Mouse (Mus musculus) embryonic facial prominence, embryonic 12.5 days (tissue): ENCODE results near the gene Rad9a. TPM values are rescaled to one million over a fixed set of nuclear protein-coding genes. Genes with fewer than 3 reads are reported as not detected.
A peak's percentile ranks its signal among the peaks of the same experiment; 100 is the strongest.

Experiments
- ATAC-seq: fragments of 200-750 bp; cut with Nextera tagmentation; 2 replicates; pipeline ENCODE4 v1.8.0; 2017; ENCODE audit not compliant: insufficient number of reproducible peaks, insufficient read depth, low FRiP score, low TSS enrichment
- H3K27ac ChIP-seq: fragments of 300-500 bp; sonication (generic); 2 replicates; pipeline ENCODE4 v1.5.1; 2016; ENCODE audit warnings: mild to moderate bottlenecking
- H3K27me3 ChIP-seq: fragments of 300-500 bp; sonication (generic); 2 replicates; pipeline ENCODE4 v1.6.1; 2016; ENCODE audit warnings: mild to moderate bottlenecking, moderate library complexity
- H3K36me3 ChIP-seq: fragments of 300-500 bp; sonication (generic); 2 replicates; pipeline ENCODE4 v1.6.1; 2016; ENCODE audit warnings: mild to moderate bottlenecking
- H3K4me1 ChIP-seq: fragments of 300-500 bp; sonication (generic); 2 replicates; pipeline ENCODE4 v1.6.1; 2016
- H3K4me2 ChIP-seq: fragments of 300-500 bp; sonication (generic); replicated peaks from 2 replicates; pipeline ENCODE4 v1.6.1; 2016; ENCODE audit warnings: mild to moderate bottlenecking, moderate library complexity
- H3K4me3 ChIP-seq: fragments of 300-500 bp; sonication (generic); 2 replicates; pipeline ENCODE4 v1.5.1; 2016; ENCODE audit warnings: mild to moderate bottlenecking
- H3K9ac ChIP-seq: fragments of 300-500 bp; sonication (generic); 2 replicates; pipeline ENCODE4 v1.6.1; 2016; ENCODE audit warnings: mild to moderate bottlenecking, moderate library complexity
- H3K9me3 ChIP-seq: fragments of 300-500 bp; sonication (generic); 2 replicates; pipeline ENCODE4 v1.6.1; 2016; ENCODE audit warnings: mild to moderate bottlenecking, moderate library complexity
- WGBS: fragments of 180-500 bp; shearing (Covaris S2); methylation state at CpG from one replicate; pipeline ENCODE4 v1.1.7; 2016; 5-methylcytosine and 5-hydroxymethylcytosine counted together
- polyA plus RNA-seq: library from polyadenylated mRNA; unstranded; fragments of >200 nt; fragmentation: Nextera tagmentation; extraction: Ambion mirVana; gene quantifications from 2 replicates; pipeline ENCODE4 v1.2.1, GENCODE M21; 2016

Gene Rad9a
- polyA plus RNA-seq, 1 experiment from 2014 or later = 45.2 TPM

DNA sequence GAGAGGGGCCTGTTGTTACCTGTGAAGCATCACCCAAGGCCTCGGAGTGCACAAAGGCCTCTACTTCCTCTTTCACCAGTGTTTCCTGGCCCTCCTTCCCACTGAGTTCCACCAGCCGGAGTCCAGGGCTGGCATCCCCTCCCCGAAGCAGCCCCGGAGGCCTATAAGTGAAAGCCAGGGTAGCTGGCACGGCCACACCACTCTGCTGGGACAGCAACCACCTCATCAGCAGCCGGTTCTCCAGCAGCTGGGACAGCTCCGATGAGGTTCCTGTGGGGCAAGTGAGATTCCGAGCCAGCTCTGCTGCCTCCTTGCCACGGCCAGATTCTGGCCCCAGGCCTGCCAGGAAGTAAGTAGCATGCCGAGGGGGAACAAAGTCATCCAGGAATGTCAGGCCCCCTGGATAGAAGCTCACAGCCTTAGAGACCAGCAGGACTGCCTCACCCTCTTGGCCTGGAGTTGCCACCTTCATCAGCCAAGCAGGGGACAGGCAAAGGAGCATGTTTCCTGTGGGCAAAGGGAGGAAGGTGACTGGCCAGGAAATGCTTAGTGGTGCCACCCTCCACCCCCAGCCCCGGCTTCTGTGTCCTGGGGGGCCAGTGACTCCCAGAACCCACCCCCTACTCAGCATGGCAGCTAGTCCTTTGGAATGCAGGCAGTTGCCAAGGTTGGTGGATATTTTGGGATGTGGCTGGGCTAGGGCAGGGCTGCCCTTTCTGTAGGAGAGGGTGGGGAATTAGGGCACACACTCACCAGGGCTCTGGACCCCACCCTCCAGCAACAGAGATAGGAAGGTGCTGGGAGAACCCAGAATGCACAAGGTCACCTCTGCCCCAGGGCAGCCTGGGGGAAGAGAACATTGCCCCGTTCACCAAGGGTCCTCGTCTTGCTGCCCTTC is 29.8 kb downstream of the Rad9a start:
- 58% methylated on average over 13 of the region's 13 CpGs for WGBS
- 0 out of 2 replicates have a peak overlapping the region, but pooled peaks have one; percentile 9 for H3K9ac ChIP-seq
- H3K36me3 ChIP-seq = no peaks in the 10 kb centered on the region
- H3K27ac ChIP-seq = 0 out of 2 replicates have a peak overlapping the region, but pooled peaks have one; percentile 4
- peaks cover 14% of the 10 kb centered on the region; the same call in 1 of the 2 replicates for H3K4me1 ChIP-seq
- no peak overlapping the region for H3K4me3 ChIP-seq
- H3K4me2 ChIP-seq = no peak overlapping the region
- no peak for ATAC-seq
- H3K9me3 ChIP-seq = no peaks in the 10 kb centered on the region
- no peaks in the 10 kb centered on the region for H3K27me3 ChIP-seq

DNA sequence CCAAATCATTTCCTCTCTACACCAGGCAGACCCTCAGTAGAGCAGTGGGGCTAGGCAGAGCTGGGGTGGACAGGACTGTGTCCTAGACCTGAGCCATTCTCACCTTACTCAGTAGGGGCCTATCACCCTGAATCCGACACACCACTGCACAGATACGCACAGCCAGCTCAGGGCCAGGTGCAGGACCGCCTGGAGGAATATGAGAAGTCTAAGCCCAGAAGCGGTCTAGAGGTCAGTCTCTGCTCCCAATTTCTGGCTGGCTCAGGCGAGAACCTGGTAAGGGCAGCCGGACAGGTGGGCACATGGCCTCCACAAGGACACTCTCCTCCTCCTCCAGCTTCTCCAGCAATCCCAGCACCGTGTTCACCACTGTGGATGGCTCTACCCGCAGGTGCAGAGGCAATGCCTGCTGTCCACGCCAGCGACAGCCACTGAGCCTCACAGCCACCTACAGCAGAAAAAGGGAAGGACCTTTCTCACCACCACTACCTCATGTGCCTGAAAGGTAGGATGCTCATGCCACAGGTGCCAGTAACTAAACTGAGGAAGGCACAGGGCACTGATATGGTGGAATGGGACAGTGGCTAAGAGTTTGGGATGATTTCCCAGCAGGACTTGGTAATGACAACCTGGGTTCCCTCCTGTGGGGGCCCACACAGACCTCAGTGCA is 30.6 kb downstream of the Rad9a start:
- no peak overlapping the region for H3K4me2 ChIP-seq
- ATAC-seq = no peak
- no peaks in the 10 kb centered on the region for H3K27me3 ChIP-seq
- peaks cover 14% of the 10 kb centered on the region; the same call in 1 of the 2 replicates for H3K4me1 ChIP-seq
- no peaks in the 10 kb centered on the region for H3K9me3 ChIP-seq
- H3K27ac ChIP-seq = 0 out of 2 replicates have a peak overlapping the region, but pooled peaks have one; percentile 4
- H3K36me3 ChIP-seq = no peaks in the 10 kb centered on the region
- WGBS = 86% methylated on average over 10 of the region's 10 CpGs
- H3K9ac ChIP-seq = no peak overlapping the region
- H3K4me3 ChIP-seq = no peak overlapping the region

DNA sequence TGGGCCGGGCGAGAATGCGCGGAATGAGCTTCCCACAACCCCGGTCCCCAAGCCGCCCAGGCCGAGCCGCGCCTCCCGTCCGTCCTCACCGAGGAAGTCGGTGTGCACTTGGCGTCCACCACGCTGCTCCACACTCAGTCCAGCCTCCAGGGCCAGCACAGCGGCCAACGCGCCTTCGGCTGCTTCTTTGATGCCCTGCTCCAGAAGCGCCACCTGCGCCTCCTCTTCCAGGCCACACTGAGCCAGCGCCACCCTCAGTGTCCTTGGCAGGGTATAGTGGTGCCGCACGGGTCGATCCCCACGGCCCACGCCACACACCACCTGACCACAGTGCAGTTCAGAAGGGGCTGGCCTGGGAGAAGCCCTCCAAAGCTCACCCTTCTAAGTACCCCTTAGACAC is 31.7 kb downstream of the Rad9a start:
- H3K4me2 ChIP-seq = peak overlapping the region; percentile 84
- H3K4me3 ChIP-seq = peak overlapping the region; percentile 41
- no peaks in the 10 kb centered on the region for H3K27me3 ChIP-seq
- peaks cover 9% of the 10 kb centered on the region; the same call in 1 of the 2 replicates for H3K4me1 ChIP-seq
- H3K9ac ChIP-seq = peak overlapping the region; percentile 73
- peak overlapping the region; percentile 78 for H3K27ac ChIP-seq
- no peaks in the 10 kb centered on the region for H3K9me3 ChIP-seq
- H3K36me3 ChIP-seq = no peaks in the 10 kb centered on the region
- peak; percentile 53 for ATAC-seq
- 9% methylated on average over 27 of the region's 27 CpGs for WGBS

DNA sequence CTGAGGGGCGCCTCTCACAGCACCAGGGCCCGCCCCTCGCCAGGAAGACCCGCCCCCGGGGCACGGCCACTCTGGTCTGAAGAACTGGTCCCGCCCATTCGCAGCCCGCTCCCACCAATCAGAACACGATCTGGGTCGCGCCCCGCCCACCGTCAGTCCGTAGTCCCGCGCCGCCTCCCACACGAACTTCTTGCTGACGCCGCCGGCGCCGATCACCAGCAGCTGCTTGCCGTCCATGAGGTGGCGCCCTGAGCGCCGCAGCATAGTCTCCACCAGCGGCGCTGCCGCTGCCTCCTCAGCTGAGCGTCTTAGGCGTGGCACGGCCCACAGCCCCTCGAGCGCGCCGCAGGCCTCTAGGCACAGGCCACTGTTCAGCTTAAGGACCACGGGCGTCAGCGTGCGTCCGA is 32.1 kb downstream of the Rad9a start:
- H3K27ac ChIP-seq = peak overlapping the region; percentile 78
- peak overlapping the region; percentile 84 for H3K4me2 ChIP-seq
- WGBS = under 1% methylated on average over 42 of the region's 43 CpGs

DNA sequence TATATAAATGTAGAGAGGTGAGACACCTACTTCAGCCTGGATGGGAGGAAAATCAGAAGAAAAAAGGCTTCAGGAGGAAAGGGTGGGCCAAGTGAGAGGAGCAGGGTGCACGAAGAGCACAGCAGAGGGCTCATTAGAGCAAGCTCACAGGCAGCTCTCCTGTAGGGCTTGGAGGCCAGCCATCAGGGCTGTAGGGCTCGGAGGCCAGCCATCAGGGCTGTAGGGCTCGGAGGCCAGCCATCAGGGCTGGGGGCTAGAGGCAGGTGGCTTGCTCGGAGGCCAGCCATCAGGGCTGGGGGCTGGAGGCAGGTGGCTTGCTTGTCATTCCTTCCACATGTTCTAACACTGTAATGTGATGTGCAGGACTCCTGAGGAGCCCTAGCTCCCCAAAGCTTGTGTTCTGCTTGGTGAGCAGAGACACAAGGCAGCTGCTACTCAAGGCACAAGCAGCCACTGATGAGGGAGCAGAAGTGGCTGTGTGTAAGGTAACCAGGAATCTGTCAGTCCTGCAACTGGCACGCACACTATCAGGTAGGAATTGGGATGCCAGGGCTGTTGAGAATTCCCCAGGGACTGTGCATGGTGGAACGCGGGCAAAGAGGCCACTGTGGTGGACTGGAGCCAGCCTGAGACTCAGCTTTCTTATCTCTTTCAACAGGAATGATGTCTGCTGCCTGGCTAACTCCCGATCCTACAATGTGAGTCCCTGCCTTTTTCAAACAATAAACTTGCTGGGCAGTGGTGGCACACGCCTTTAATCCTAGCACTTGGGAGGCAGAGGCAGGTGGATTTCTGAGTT is 34.6 kb downstream of the Rad9a start:
- Histone ChIP-seq H3K36me3 (peaks cover 2% of the 10 kb centered on the region; the same call in 1 of the 2 replicates), H3K4me2 (no peak overlapping the region), H3K4me3 (no peak overlapping the region), H3K27ac (no peak overlapping the region), H3K27me3 (no peaks in the 10 kb centered on the region), H3K4me1 (peaks cover 17% of the 10 kb centered on the region), H3K9me3 (no peaks in the 10 kb centered on the region), H3K9ac (no peak overlapping the region)
- 81% methylated on average over 9 of the region's 9 CpGs for WGBS
- ATAC-seq = no peak

More for the DNA sequence above, 32.1 kb downstream of the Rad9a start:
- peak overlapping the region; percentile 41 for H3K4me3 ChIP-seq
- ATAC-seq = peak; percentile 91
- H3K4me1 ChIP-seq = peaks cover 9% of the 10 kb centered on the region; the same call in 1 of the 2 replicates
- H3K36me3 ChIP-seq = no peaks in the 10 kb centered on the region
- H3K9me3 ChIP-seq = no peaks in the 10 kb centered on the region
- H3K27me3 ChIP-seq = no peaks in the 10 kb centered on the region
- peak overlapping the region; percentile 73 for H3K9ac ChIP-seq

DNA sequence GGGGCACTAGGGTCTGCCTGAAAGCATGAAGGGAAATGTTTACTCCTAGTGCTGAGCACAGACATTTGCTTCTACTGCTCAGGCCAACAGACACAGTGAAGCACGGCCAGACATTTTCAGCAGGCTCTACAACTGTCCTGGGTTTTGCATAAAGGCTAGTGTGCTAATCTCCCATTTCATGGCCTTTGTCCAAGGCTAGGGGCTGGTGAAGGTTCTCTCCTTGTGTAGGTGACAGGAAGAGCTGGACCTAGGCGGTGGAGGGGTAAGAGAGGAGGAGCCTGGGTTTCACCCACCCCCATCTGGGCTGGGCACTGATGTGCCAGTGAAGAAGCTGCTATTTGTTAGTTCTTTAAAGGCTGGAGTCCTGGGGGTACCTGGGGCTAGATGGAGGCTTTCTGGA is 36.7 kb downstream of the Rad9a start:
- Histone ChIP-seq H3K9me3 (no peaks in the 10 kb centered on the region), H3K27me3 (no peaks in the 10 kb centered on the region), H3K9ac (no peak overlapping the region), H3K4me3 (no peak overlapping the region), H3K36me3 (peaks cover 14% of the 10 kb centered on the region), H3K4me2 (no peak overlapping the region), H3K27ac (no peak overlapping the region), H3K4me1 (peaks cover 9% of the 10 kb centered on the region)
- 70% methylated on average over 2 of the region's 2 CpGs for WGBS
- ATAC-seq = no peak

DNA sequence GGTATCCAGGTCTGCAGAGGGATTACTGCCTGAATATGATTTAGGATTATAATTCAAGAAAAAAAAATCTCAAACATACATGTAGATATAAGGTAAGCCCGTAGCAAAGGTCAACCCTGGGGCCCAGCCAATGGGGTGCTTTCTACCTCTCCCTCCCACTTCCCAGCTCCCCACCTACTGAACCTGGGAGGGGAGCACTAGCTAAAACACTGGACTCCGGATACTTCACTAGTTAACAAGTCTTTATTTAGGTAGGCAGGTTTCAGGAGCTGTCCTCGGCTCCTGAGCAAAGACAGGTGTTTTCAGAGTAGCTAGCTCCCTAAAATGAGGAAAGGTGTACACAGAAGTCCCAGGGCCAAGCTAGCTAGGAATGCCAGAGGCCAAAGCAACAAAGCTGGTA is 37.4 kb downstream of the Rad9a start:
- Histone ChIP-seq H3K9me3 (no peaks in the 10 kb centered on the region), H3K9ac (no peak overlapping the region), H3K27me3 (no peaks in the 10 kb centered on the region), H3K4me2 (no peak overlapping the region), H3K4me3 (no peak overlapping the region), H3K36me3 (peaks cover 20% of the 10 kb centered on the region), H3K4me1 (peaks cover 8% of the 10 kb centered on the region), H3K27ac (no peak overlapping the region)
- 79% methylated on average over 3 of the region's 3 CpGs for WGBS
- no peak for ATAC-seq

DNA sequence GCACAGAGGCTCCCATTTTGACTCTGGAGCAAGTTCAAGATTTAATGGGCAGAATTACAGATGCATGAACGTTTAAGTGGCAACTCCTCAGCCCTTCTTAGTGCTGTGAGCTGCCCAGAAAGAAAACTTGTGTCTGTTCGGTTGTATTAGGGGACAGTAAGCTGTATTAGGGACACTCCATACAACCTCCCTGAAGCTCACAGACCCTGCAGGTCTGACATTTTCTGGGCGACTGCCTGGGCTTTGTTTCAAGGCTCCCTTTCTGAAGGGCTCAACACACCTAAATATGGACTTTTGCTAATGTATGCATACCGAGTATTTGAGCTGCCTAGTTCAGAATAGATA is 37.9 kb downstream of the Rad9a start:
- Histone ChIP-seq H3K36me3 (peaks cover 26% of the 10 kb centered on the region), H3K4me1 (peaks cover 8% of the 10 kb centered on the region), H3K27ac (peak overlapping the region; percentile 80), H3K4me2 (peak overlapping the region; percentile 85), H3K27me3 (no peaks in the 10 kb centered on the region), H3K4me3 (peak overlapping the region; percentile 71), H3K9me3 (no peaks in the 10 kb centered on the region), H3K9ac (peak overlapping the region; percentile 76)
- ATAC-seq = no peak
- WGBS = 42% methylated on average over 4 of the region's 4 CpGs

DNA sequence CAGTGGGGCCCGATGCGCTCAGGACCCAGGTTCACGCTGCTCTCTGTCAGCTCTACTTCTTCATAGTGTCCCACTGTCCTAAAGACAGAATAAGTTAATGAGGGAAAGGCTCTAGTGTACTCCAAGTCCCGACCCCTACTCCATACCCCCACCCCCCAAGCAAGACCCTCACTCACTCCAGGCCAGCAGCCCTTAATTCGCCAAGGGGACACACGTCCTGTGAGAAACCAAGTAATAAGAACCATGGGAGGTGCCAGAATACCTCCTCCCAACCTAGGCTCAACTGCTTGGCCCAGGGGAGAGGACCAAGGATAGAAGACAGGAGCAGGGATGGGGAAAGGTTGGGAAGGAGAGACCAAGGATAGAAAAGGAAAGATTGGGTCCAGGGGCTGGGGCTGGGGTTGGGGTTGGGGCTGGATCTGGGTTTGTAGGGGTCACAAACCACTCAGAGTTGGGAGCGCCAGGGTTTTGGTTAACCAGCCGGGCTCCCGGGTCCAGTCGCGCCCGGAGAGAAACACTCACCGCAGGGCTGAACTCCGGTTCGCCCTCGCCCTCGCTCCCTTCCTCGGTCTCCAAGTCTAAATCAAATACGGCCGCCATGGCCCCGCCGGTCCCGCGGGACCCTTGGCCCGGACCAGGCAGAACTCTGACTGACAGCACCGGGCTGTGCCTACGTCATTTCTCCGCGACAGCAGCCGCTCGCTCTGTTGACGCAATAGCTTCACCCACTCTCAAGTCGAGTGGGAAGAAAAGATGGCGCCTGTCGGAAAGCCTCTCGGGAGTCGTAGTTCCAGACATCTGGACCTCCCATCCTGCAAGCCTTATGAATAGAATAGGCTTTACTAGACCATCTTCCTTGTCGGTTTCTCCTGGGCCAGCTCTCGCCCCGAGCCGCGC is 38.6 kb downstream of the Rad9a start, which contains the start of gene Rps6kb2:
TSS of gene Rps6kb2 (minus strand) at position 709 of the 897 bp plus-strand sequence.
- Histone ChIP-seq H3K4me2 (peak within 1 kb of the TSS; percentile 85), H3K4me3 (peak within 1 kb of the TSS; percentile 71), H3K36me3 (peaks cover 32% of the 10 kb centered on the region), H3K9ac (peak within 1 kb of the TSS; percentile 76), H3K27ac (peak within 1 kb of the TSS; percentile 80), H3K27me3 (no peaks in the 10 kb centered on the region), H3K9me3 (no peaks in the 10 kb centered on the region), H3K4me1 (peaks cover 8% of the 10 kb centered on the region)
- WGBS = 7% methylated on average over 42 of the region's 42 CpGs
- peak; percentile 64 for ATAC-seq

DNA sequence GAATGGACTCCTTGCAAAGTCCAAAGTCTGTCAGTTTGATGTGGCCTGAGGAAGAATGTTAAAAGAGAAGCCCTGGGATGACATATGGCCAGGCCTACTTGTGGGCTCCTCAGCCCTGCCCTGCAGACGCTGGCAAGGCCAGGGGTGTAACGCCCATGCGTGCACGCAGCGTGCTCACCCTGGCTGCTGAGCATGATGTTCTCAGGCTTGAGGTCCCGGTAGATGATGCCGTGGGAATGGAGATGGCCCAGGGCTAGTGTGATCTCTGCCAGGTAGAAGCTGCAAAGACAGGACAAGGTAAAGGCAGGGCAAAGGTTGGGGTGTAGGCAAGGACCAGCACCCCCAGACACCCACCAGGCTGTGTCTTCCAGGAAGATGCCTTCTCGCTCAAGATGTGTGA is 42.4 kb downstream of the Rad9a start:
- Histone ChIP-seq H3K27ac (no peak overlapping the region), H3K4me1 (peaks cover 8% of the 10 kb centered on the region), H3K27me3 (no peaks in the 10 kb centered on the region), H3K9me3 (no peaks in the 10 kb centered on the region), H3K36me3 (peaks cover 56% of the 10 kb centered on the region), H3K9ac (no peak overlapping the region), H3K4me2 (no peak overlapping the region), H3K4me3 (no peak overlapping the region)
- no peak for ATAC-seq
- WGBS = 95% methylated on average over 8 of the region's 8 CpGs
